Mouse (Mus musculus): ENCODE measurements at regions not wholly inside any gene's neighbourhood (a gene's known extent, or its start where the extent isn't known, plus 50 kb on each side); places are given as distances from the start of the nearest gene placed in this dataset.

DNA sequence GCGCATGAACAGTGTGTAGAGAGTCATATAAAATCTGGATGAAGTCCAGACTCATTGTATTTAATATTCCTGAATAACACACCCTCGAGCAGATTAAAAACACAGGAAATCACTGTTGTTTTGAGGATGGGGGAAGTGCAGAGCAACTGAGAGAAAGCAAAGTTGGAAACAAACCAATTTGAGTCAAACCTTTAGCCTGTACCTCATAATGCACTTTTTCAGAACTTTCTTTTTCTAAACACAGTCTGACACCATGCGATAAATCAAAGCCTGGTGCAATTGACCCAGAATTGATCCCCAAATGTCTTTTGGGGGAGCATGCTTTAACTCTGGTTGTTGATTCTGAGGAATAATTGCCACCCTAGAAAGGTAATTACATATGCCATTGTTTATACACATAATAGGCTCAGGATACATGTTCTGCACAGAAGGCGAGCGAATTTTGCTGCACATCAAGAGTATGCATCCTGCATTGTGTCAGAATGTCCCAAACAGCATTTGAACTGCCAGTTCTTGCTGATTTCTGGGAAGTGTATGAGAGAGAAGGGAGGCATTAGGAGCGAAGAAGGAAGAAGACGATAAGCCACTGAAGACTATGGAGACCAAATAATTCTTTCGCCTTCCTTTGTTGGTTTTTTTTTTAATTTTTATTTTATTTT, 245.3 kb upstream of the Nr2f1 start:
- 77% methylated on average over 8 of the region's 8 CpGs for WGBS
- no peak overlapping the region for H3K4me3 ChIP-seq
- no peak overlapping the region for H3K9ac ChIP-seq
- no peaks in the 10 kb centered on the region for H3K36me3 ChIP-seq
- H3K9me3 ChIP-seq (replicated peaks), result no peaks in the 10 kb centered on the region
- ATAC-seq (ENCODE audit: low FRiP score), result no peak
- H3K4me1 ChIP-seq, result peaks cover 17% of the 10 kb centered on the region
- H3K27ac ChIP-seq, result no peak overlapping the region
- no peak overlapping the region for H3K4me2 ChIP-seq (replicated peaks)
- H3K27me3 ChIP-seq, result no peaks in the 10 kb centered on the region

DNA sequence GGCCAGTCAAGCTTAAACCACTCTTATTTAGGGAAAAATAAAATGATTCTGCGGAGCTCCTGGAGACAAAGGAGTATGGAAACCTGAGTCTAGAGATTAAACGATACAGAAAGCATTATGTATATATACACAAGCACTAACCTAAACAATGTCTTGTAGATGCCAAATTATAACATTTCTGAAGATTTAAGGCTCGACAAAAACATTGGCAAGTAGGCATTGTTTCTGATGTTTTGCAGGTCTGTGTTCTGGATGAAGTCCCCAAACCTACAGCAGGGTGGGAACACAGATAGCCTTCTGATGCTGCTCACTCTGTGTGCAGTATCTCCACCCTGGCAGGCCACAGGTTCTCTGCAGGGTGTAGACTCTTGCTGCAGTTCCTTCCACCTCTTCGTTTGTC, 228.9 kb upstream of the Nr2f1 start:
- H3K4me2 ChIP-seq (replicated peaks), result peak overlapping the region; percentile 50; the same call in 1 of the 2 replicates
- WGBS, result 55% methylated on average over 4 of the region's 4 CpGs

DNA sequence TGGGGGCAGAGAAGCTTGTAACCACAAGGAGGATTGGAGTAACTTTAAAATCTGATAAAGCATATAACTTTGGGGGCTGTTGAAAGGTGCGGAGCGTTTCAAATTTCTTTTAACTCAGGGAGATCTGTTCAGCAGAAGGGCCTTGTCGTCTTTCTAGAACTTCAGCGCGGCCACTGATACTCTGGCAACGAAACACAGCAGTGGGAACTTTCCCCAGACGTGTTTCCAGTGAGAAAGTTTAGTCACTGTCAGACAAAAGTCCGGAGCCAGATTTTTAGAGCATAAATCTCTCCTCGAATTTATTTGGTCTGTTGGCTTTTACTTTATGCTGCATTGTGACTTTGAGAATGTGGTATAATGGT, 228.5 kb upstream of the Nr2f1 start:
- Histone ChIP-seq H3K9me3 (replicated peaks) (no peaks in the 10 kb centered on the region), H3K36me3 (no peaks in the 10 kb centered on the region), H3K27me3 (no peaks in the 10 kb centered on the region), H3K27ac (peak overlapping the region; percentile 68), H3K4me3 (peak overlapping the region; percentile 15), H3K4me2 (replicated peaks) (peak overlapping the region; percentile 50), H3K9ac (no peak overlapping the region), H3K4me1 (peaks cover 20% of the 10 kb centered on the region)
- 10% methylated on average over 9 of the region's 9 CpGs for WGBS
- peak; percentile 51; the same call in 1 of the 2 replicates for ATAC-seq (ENCODE audit: low FRiP score)

More for the DNA sequence above, 228.9 kb upstream of the Nr2f1 start:
- Histone ChIP-seq H3K4me3 (no peak overlapping the region), H3K9me3 (replicated peaks) (no peaks in the 10 kb centered on the region), H3K9ac (no peak overlapping the region), H3K27me3 (no peaks in the 10 kb centered on the region), H3K27ac (peak overlapping the region; percentile 68), H3K36me3 (no peaks in the 10 kb centered on the region), H3K4me1 (peaks cover 20% of the 10 kb centered on the region)
- no peak for ATAC-seq (ENCODE audit: low FRiP score)

DNA sequence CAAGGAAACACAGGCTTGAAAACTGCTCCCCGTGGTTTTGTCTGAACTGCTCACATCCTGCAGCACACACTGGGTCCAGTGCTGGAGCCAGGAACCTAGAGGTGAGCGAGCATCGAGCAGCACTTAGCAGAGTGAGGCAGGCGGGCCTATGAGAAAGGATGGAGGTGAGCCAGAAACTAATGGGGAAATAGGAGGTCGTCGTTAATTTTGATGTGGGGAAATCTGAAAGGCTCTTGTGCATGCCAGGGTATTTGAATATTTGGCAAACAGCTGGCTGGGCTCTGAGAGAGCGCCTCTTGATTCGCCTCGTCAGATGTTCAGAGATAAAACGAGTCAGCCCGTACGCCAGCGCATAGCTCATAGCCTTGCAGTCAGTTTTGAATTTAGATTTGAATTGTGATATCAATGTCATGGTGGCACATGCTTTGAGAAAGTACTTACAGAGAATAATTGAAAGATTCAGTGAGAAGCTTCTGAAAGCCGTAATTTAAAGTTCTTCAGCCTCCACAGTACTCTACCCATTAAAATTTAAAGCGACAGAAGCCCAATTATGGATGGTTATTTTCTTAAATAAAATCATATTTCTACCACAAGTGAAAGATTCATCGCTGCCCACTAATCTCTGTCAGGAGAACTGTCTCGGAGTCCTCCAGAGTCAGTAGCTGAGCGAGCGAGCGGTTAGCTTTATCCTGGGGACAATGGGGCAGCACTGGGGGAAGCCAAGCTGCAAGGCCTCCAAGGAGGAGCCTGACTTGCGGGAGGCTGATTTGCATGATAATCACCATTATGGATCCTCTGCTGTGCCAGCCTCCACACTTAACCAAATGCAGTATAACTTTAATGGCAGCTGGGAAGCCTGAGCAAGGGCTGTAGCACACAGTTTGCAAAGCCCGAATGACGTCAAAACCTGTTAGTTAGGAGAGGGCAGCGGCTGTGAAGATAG, 227.9 kb upstream of the Nr2f1 start:
- Histone ChIP-seq H3K27ac (peak overlapping the region; percentile 68), H3K4me1 (peaks cover 20% of the 10 kb centered on the region), H3K9ac (peak overlapping the region; percentile 24; the same call in 1 of the 2 replicates), H3K4me2 (replicated peaks) (peak overlapping the region; percentile 50), H3K27me3 (no peaks in the 10 kb centered on the region), H3K9me3 (replicated peaks) (no peaks in the 10 kb centered on the region), H3K36me3 (no peaks in the 10 kb centered on the region), H3K4me3 (peak overlapping the region; percentile 15)
- ATAC-seq (ENCODE audit: low FRiP score), result peak; percentile 95
- 6% methylated on average over 24 of the region's 24 CpGs for WGBS

GRCm38 (mm10) chr13:78426306-78426921, 226.9 kb upstream of the Nr2f1 start:
- Histone ChIP-seq H3K4me1 (peaks cover 20% of the 10 kb centered on the region), H3K36me3 (no peaks in the 10 kb centered on the region), H3K27ac (no peak overlapping the region), H3K27me3 (no peaks in the 10 kb centered on the region), H3K9me3 (replicated peaks) (no peaks in the 10 kb centered on the region), H3K4me2 (replicated peaks) (peak overlapping the region; percentile 50), H3K9ac (no peak overlapping the region), H3K4me3 (no peak overlapping the region)
- ATAC-seq (ENCODE audit: low FRiP score), result no peak
- WGBS, result 33% methylated on average over 8 of the region's 8 CpGs

DNA sequence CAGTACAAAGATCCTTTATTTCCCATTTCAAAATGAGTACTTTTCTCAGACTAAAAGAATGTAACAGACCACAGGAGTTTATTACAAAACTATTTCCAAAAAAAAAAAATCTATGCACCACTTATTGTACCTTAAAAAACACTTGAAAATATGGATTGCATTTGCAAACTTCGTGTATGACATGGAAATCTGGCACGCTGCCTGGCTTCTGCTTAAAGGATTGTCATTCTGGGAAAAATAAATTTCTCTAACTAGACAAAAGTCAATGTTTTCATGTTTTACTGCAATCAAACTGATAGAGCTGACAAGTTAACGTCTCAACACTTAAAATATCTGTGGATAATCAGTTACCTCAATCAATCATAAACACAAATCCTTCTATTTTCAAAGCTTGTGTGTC, 205.5 kb upstream of the Nr2f1 start:
- H3K4me2 ChIP-seq (replicated peaks), result no peak overlapping the region
- no peaks in the 10 kb centered on the region for H3K36me3 ChIP-seq
- no peak for ATAC-seq (ENCODE audit: low FRiP score)
- H3K9me3 ChIP-seq (replicated peaks), result no peaks in the 10 kb centered on the region
- no peak overlapping the region for H3K27ac ChIP-seq
- H3K9ac ChIP-seq, result no peak overlapping the region
- WGBS, result 73% methylated on average over 3 of the region's 3 CpGs
- no peaks in the 10 kb centered on the region for H3K4me1 ChIP-seq
- H3K27me3 ChIP-seq, result no peaks in the 10 kb centered on the region
- H3K4me3 ChIP-seq, result no peak overlapping the region

- H3K27me3 ChIP-seq, result no peaks in the 10 kb centered on the region
Measured at GRCm38 (mm10) chr13:78383761-78384160, 184.2 kb upstream of the Nr2f1 start.

DNA sequence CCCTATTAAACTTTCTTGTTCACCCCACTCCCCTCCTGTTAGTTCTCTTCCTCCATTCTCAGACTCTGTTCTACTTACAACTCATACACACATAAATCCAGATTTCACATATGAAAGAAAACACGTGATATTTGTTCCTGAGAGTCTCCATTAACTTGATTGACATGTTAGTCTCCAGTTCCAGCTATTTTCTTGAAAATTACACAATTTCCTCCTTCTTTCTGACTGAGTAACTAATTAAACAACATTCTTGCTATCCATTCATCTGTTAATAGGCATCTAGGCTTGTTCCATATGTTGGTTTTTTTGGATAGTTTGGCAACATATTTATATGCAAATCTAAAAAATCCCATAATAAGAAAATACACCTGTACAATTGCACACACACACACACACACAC, 161.7 kb upstream of the Nr2f1 start:
- Histone ChIP-seq H3K27ac (no peak overlapping the region), H3K9me3 (replicated peaks) (no peaks in the 10 kb centered on the region), H3K4me3 (no peak overlapping the region), H3K4me2 (replicated peaks) (no peak overlapping the region), H3K9ac (no peak overlapping the region), H3K36me3 (no peaks in the 10 kb centered on the region), H3K27me3 (no peaks in the 10 kb centered on the region), H3K4me1 (no peaks in the 10 kb centered on the region)
- 65% methylated on average over 1 of the region's 1 CpGs for WGBS
- no peak for ATAC-seq (ENCODE audit: low FRiP score)

More at GRCm38 (mm10) chr13:78383761-78384160, 184.2 kb upstream of the Nr2f1 start:
- no peak for ATAC-seq (ENCODE audit: low FRiP score)
- no peaks in the 10 kb centered on the region for H3K36me3 ChIP-seq
- no peak overlapping the region for H3K4me2 ChIP-seq (replicated peaks)
- no peak overlapping the region for H3K9ac ChIP-seq
- no peaks in the 10 kb centered on the region for H3K4me1 ChIP-seq
- 78% methylated on average over 2 of the region's 2 CpGs for WGBS
- H3K27ac ChIP-seq, result no peak overlapping the region
- no peak overlapping the region for H3K4me3 ChIP-seq
- H3K9me3 ChIP-seq (replicated peaks), result no peaks in the 10 kb centered on the region

- H3K36me3 ChIP-seq, result no peaks in the 10 kb centered on the region
- WGBS, result 78% methylated on average over 3 of the region's 3 CpGs
- H3K27ac ChIP-seq, result no peak overlapping the region
- H3K27me3 ChIP-seq, result no peaks in the 10 kb centered on the region
- H3K4me1 ChIP-seq, result no peaks in the 10 kb centered on the region
- H3K4me3 ChIP-seq, result no peak overlapping the region
- no peak for ATAC-seq (ENCODE audit: low FRiP score)
- H3K9me3 ChIP-seq (replicated peaks), result no peaks in the 10 kb centered on the region
- no peak overlapping the region for H3K9ac ChIP-seq
- H3K4me2 ChIP-seq (replicated peaks), result no peak overlapping the region
Measured at GRCm38 (mm10) chr13:78348830-78349229, 149.3 kb upstream of the Nr2f1 start.

- H3K27me3 ChIP-seq, result no peaks in the 10 kb centered on the region
- no peak overlapping the region for H3K4me2 ChIP-seq (replicated peaks)
- no peaks in the 10 kb centered on the region for H3K36me3 ChIP-seq
- ATAC-seq (ENCODE audit: low FRiP score), result no peak
- H3K4me3 ChIP-seq, result no peak overlapping the region
- no peak overlapping the region for H3K9ac ChIP-seq
- WGBS, result 78% methylated on average over 4 of the region's 4 CpGs
- no peaks in the 10 kb centered on the region for H3K9me3 ChIP-seq (replicated peaks)
- no peak overlapping the region for H3K27ac ChIP-seq
- no peaks in the 10 kb centered on the region for H3K4me1 ChIP-seq
Measured at GRCm38 (mm10) chr13:78324443-78325206, 125.1 kb upstream of the Nr2f1 start.

DNA sequence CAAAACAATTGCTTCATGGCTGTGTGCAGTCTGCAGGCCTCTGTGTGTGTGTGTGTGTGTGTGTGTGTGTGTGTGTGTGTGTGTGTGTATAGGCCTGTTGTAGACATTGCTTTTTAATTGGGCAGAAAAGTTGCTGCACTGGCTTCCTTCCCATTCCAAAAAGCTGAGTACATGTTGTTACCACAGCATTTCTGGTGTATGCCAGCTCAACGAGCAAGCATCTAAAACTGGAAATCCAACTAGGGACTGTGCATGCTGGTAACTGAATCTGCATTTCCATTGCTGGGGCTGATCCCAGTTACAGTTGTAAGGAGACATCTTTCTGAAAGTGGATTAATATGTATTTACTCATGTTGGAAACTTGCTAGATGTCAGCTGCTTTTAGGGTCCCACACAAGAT, 123.6 kb upstream of the Nr2f1 start:
- no peak overlapping the region for H3K4me2 ChIP-seq (replicated peaks)
- no peak overlapping the region for H3K9ac ChIP-seq
- peaks cover 10% of the 10 kb centered on the region; the same call in 1 of the 2 replicates for H3K9me3 ChIP-seq (replicated peaks)
- no peak overlapping the region for H3K27ac ChIP-seq
- H3K27me3 ChIP-seq, result no peaks in the 10 kb centered on the region
- H3K4me1 ChIP-seq, result no peaks in the 10 kb centered on the region
- H3K4me3 ChIP-seq, result no peak overlapping the region
- ATAC-seq (ENCODE audit: low FRiP score), result no peak
- 83% methylated on average over 1 of the region's 1 CpGs for WGBS
- no peaks in the 10 kb centered on the region for H3K36me3 ChIP-seq

- Histone ChIP-seq H3K4me2 (replicated peaks) (no peak overlapping the region), H3K36me3 (no peaks in the 10 kb centered on the region), H3K4me3 (no peak overlapping the region), H3K9ac (no peak overlapping the region), H3K27ac (no peak overlapping the region), H3K27me3 (no peaks in the 10 kb centered on the region), H3K4me1 (no peaks in the 10 kb centered on the region), H3K9me3 (replicated peaks) (peaks cover 14% of the 10 kb centered on the region; the same call in 1 of the 2 replicates)
- ATAC-seq (ENCODE audit: low FRiP score), result no peak
- WGBS, result 89% methylated on average over 2 of the region's 2 CpGs
Measured at GRCm38 (mm10) chr13:78318434-78318833, 118.9 kb upstream of the Nr2f1 start.
